Mouse (Mus musculus) cerebellum, postnatal 25 days (tissue): ENCODE measurements at regions not wholly inside any gene's neighbourhood (a gene's known extent, or its start where the extent isn't known, plus 50 kb on each side); places are given as distances from the start of the nearest gene placed in this dataset.

Experiments
- DNase-seq, 2 experiments: peaks; one replicate each; pipeline ENCODE4 v3.0.0; 2021; ENCODE audit warnings: mixed read lengths in 2 of 2

DNA sequence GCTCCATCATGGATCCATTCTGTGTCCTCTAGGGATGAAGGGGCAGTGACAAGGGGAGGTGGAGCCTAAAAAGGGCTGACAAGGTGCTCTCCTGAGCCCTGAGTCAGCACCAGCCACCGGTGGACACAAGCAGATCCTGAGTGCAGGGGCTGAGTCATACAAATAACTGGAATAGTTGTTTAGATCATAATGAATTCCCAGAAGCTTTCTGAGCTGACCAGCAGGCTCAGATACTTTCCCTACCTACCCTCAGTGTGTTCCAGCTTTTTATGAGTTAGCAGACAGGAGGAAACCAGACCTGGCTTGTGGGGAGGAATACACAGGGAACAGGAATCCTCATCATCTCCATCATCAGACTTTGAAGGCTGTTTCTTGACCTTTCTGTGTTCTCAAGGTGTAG, 130.7 kb upstream of the Fggy start:
- no peak for DNase-seq

DNA sequence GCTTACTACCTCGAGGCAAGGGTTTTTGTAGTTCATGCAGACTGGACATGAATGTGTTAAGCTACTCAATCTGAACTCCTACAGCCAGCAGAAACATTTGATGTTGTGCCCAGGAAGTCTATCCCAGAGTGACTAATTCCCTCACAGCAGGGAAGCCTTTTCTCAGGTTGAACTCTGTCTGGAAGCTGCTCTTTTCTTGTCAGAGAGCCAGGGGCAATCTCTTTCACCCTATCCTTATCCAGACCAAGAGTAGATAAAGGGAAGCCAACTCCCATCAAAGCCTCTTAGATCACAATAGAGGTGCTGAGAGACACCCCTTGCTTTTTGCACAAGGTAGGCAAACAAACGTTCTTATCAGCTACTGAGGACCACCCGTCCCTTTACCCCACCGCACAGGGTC, 122.8 kb upstream of the Fggy start:
- DNase-seq = no peak

GRCm38 (mm10) chr4:95435080-95435479, 122.2 kb upstream of the Fggy start:
- DNase-seq = no peak

DNA sequence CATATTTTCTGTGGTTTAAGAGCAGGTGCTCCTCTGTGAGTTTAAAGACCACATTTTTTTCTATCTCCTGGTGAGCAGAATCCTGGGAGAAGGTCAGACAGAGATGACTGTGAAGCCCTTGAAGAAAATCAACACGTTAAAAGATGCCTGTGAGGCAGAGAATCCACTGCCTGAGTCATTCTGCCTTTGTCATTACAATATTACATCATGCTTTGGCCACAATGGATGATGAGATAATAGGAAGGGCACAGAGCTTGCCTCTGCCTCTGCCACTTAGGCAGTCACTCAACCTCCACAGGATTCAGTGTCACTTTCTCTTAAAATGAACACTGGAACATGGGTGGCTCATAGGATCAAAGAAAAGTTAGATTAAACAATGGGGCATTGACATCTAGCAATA, 117.5 kb upstream of the Fggy start:
- no peak for DNase-seq

GRCm38 (mm10) chr4:95443854-95444811, 113.2 kb upstream of the Fggy start:
- no peak for DNase-seq

DNA sequence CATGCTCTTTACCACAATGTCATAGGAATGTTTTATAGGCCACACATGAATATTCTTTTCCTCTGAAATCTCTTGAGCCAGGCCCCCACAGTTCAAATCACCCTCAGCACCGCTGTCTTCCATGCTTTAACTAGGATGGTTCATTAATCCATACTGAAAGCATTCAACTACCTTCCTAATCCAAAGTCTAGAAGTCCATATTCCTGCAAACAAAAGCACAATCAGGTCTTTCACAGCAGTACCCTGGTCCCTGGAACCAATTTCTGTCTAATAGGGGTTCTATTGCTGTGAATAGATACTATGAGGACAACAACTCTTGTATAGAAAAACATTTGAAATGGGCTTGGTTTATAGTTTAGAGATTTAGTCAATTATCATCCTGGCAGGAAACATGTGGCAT, 107.0 kb upstream of the Fggy start:
- DNase-seq = no peak

DNA sequence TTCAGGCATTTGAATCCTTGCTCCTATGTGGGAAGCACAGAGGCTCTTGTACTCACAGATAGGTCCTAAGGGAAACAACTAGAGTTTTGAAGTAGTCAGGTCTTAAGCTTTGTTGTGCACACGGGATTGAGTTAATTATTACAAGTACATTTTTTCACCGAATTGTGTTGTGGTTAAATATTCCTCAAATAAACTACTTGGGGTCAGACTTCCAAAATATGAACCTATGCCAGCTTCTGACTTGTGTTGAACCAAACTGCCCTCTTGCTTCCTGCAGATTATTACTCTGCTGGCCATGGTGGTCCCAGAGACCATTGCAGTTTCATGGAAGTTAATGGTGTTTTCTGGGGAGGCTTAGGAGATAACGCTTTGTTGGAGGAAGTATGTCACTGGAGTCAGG, 105.5 kb upstream of the Fggy start:
- DNase-seq = no peak

GRCm38 (mm10) chr4:95456318-95456717, 101.0 kb upstream of the Fggy start:
- DNase-seq = no peak

DNA sequence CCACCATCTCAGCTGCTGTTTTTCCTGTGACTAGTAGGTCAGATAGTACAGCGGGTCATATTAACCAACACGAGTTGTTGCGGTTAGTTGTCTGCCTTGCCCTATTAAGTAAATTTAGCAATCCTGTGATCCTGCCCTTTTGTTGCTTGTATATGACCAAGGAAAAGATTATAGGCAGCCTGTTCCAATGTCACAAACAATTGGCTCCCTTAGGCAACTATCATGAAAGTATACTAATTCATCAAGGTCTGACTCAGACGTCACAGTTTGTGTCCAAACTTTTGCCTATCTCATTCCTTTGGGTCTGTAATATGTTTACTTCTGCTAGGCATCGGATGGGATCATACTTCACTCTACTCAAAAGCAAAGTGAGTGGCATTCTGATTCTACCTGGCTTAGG, 100.4 kb upstream of the Fggy start:
- DNase-seq = no peak

- DNase-seq = no peak
Measured at GRCm38 (mm10) chr4:95462476-95462875, 94.8 kb upstream of the Fggy start.

DNA sequence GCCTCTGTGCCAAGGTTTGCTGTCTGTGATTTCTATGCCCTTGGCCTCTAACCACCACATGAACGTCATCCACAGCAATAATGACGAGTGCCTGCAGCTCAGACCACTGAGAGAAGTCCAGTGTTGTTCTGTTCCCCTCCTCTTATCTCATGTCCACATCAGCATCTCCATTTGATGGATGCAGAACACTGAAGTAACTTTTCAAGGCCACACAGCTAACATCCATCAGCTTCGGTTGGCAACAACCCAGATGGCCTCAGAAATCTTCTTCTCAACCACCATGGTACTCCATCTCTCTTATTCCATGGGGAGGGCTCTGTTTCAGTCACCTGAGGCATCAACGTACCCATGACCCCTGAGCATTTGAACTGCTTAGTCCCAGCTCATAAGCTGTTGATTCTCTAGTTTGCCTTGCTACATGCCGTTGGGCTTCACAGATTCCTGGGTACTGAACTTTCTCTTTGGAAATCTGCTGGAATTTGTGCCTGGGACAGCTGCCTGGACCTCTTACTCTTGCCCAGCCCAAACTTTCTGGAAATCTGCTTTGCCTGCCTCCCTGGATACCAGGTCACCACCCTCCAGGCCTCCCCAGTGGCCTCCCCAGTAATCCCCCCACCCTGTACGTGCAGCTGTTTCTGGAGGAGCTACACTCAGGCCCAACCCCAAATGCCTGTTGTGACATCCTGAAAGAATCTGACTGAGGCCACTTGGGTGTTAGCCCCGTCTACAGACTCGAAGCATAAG, 94.1 kb upstream of the Fggy start:
- DNase-seq = no peak

- DNase-seq = no peak
Measured at GRCm38 (mm10) chr4:95466647-95467046, 90.7 kb upstream of the Fggy start.

- no peak for DNase-seq
Measured at GRCm38 (mm10) chr4:95467526-95467925, 89.8 kb upstream of the Fggy start.

DNA sequence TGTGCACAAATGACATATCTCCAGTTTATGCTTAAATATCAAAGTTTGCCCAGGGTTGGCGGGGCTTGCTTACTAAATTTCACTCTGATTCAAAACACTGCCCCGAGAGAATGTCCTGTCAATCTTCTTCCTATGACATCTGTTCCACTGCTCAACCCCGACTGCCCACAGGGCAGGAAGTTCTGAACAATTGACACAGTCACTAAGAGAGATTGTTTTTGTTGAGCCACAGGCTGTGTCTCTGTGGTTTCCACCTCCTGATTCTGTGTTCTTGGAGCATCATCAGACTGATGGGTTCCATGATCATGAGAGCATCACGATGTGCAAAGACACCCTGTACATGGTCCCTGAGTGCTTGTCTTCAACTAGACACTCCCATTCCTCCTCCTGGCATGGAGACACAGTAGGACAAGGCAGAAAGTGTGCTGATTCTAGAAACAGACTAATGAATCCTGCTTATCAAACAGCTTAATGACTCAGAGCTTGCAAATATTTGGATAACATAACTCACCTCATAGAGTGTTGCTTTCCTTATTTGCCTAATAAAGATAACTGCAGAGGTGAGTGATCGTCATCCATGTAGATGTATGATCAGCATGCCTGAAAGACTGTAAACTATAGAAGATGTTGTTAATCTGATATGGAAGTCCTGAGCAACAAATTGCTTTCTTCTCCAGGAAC, 82.4 kb upstream of the Fggy start:
- no peak for DNase-seq

- no peak for DNase-seq
Measured at GRCm38 (mm10) chr4:95476071-95476724, 81.1 kb upstream of the Fggy start.

DNA sequence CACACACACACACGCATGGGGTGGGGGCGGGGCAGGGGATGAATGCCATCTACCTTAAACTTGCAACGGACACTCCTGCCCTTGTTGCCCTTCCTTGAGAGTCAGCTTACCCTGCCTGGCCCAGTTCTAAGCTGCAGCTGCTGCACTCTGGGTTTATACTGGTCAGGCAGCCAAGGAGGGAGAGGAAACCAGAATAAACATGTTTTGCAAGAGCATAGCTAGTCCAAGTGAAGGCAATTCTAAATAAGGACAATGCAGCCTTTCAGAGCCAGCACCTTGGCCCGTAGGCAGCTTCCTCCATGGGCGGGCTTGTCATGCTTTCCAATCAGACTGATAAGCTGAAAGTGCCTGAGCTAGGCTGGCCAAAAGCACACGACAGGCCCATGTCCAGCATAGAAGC, 73.7 kb upstream of the Fggy start:
- DNase-seq = no peak

GRCm38 (mm10) chr4:95487323-95487722, 70.0 kb upstream of the Fggy start:
- DNase-seq = no peak

GRCm38 (mm10) chr4:95487969-95488368, 69.3 kb upstream of the Fggy start:
- DNase-seq = no peak

DNA sequence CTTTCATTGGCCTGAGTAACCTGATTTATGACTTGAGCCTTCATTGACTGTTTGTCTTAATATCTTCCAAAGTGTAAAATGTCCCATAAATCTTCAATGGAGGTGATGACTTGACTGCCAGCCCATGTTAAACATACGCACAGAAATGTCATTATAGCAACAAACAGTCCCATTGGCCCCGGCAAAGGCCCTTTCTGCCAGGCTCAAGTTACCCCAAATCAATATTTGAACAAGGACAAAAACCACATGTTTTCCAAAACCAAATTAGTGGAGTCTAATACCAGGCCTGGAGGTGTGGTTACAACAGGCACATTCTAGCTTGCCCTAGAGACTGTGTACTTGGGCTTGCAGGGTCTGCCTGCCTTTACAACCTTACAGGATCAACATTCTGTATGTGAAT, 68.2 kb upstream of the Fggy start:
- DNase-seq = no peak

DNA sequence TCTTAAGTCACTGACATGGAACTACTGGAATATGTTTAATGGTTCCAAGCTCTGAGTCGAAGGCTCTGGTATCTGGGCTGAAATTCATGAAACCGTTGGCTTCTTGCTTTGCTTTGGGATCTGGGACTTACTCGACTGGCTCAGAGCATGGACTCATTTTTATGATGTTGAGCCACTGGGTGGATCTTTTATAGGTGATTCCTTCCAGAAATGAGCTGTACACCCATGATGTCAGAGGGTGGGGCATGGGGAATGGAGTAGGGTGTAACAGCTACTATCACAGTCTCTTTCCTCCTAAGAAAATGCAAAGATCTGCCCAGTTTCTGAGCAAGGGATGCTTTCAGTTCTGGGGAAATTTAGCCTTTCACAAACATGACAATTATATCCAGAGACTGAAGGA, 57.0 kb upstream of the Fggy start:
- DNase-seq = no peak

DNA sequence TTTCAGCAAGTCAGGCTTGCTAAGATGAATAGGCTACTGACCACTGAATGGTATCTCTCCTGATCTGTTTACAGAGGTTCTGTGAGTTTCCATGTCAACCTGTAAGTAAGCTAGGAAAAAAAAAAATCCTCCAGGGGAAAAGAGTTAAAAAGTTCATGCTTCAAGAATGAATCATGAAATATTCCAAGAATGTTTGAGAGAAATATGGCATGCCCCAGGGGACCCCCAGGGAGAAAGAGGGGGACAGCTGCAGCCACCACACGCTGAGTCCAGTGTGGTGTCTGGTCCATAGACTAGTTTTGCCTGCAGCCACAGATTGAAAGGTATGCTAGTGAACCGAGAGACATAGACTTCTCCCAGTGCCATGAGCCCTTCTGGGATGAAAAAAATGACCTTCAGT, 56.1 kb upstream of the Fggy start:
- no peak for DNase-seq

DNA sequence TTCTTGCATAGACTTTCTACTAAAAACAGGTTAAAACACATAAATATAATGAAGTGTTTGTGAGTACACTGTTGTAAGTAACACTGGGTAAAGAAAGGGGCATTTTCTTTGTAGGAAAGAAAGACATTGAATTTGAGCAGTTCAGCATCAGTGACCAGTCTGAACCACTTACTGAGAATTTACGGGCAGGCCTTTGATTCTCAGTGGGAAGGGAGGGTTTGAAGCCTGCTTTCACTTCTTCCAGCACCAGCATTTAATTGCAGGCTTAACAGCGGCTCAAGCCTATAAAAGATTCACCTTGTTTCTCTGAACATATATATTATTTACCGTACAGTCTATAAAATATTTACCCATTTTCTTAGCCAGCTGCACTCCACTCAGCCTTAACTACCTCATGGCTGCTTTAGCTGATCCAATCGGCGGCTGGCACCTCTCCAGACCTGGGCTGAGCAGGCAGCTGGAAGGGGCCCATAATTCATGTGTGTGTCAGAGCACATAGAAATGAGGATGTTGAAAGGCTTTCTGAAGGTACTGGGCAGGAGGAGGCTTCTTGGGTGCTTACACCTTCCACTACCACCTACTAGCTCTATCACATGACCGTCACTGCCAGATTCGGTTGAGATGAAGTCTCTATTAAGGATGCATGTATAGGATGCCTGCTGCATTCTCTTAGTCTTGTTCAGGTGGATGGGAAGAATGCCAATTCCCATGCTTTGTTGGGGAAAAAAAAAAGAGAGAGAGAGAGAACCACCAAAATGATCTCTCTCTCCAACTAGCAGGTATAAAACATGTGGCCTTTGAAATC, 50.0 kb upstream of the Fggy start:
- DNase-seq = peak; percentile 12 to 42
